In the genomic region with DNA sequence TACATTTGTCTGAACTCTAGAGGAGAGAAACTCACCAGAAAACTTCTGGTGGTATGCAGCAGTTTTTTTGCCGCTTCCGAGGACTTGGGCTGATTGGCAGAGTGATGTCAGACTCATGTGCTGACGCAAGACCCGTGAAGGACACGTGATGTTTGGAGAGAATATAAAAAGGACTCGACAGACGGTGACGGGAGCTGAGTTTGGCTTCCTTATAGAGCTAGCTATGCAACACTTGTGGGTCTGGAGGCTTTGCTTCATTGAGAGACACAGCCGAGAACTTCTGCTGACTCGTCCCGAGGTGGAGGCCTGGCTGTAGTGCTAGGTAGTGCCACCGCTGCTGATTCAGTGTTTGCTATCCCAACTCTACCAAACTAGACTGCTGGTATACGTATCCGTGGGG, we compare ENCODE assay signal across 16 mouse cellular contexts. TPM values are rescaled to one million over a fixed set of nuclear protein-coding genes. Genes with fewer than 3 reads are reported as not detected.
"Had no signal": no experiment of that assay in that cellular context is flagged by ENCODE, and none has a peak within 500 bp of the region (broad histone marks: within the 10 kb centered on the region; RNA-seq: fewer than 3 reads in every experiment).

No protein-coding gene starts in this region.

- H3K4me3 ChIP-seq: layer of hippocampus, adult 2 months; limb, embryonic 12.5 days; neural tube, embryonic 12.5 days had no signal

- H3K27ac ChIP-seq: layer of hippocampus, adult 2 months; limb, embryonic 12.5 days; liver, embryonic 14.5 days; neural tube, embryonic 12.5 days had no signal

- DNase-seq: kidney, adult 18-20 months; kidney, postnatal 10 days; kidney, postnatal 4 days; liver; lung, adult 2 months; midbrain, embryonic 14.5 days; retina, postnatal 1 day; right cerebral cortex, postnatal 4 days; spleen, adult 18-20 months; thymus, adult 2 months; thymus, postnatal 36 days had no signal

- H3K27me3 ChIP-seq: neural tube, embryonic 12.5 days had no signal

- H3K36me3 ChIP-seq: limb, embryonic 12.5 days; neural tube, embryonic 12.5 days had no signal

- H3K4me2 ChIP-seq: limb, embryonic 12.5 days; neural tube, embryonic 12.5 days had no signal

- H3K4me1 ChIP-seq: limb, embryonic 12.5 days; neural tube, embryonic 12.5 days had no signal

- H3K9ac ChIP-seq: limb, embryonic 12.5 days; liver, embryonic 14.5 days; neural tube, embryonic 12.5 days had no signal

- H3K9me3 ChIP-seq: limb, embryonic 12.5 days; neural tube, embryonic 12.5 days had no signal

RNA-seq across cellular contexts. Expression of gene Arhgap22, which starts 10.0 kb away (rescaled TPM):
- total RNA-seq: megakaryocyte-erythroid progenitor cell, adult 5-6 weeks had no signal
